ENCODE assay signal across 22 mouse cellular contexts in the genomic region with DNA sequence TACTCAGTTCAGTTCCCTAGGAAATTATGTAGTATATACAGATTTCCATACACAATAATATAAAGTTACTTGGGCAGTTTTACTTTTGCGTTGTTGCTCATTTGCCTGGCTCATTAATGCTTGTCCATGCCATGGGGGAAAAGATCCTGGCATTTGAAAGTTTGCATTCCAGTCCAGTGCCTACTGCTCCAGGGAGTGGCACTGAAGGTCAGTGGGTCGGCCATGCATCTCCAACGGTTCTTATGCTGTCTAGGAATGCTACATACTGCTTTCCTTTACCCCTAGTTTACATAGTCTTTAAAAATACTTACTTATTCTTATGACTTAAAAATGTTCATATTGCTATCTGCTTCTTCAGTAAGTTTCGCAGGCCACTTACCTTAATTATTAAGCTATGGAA.
DNase-seq lines count a peak whose midpoint lies in the region; ATAC-seq and TF ChIP-seq lines count a peak whose summit lies in the region.
"Had no signal": no experiment of that assay in that cellular context is flagged by ENCODE, and none has a peak within 500 bp of the region (broad histone marks: within the 10 kb centered on the region; RNA-seq: fewer than 3 reads in every experiment).

No protein-coding gene starts in this region.

- H3K4me1 ChIP-seq in kidney, embryonic 15.5 days = 0 out of 2 replicates have a peak, but pooled peaks cover 9% of the 10 kb centered on the region
- peaks cover 4% of the 10 kb centered on the region; the same call in 1 of the 2 replicates for H3K4me1 ChIP-seq in midbrain, embryonic 11.5 days (ENCODE audit: control insufficient read depth, insufficient read depth, low read length)
- H3K4me1 ChIP-seq in midbrain, postnatal 0 days (ENCODE audit: insufficient read depth, low read length) = no peaks in the 10 kb centered on the region
- H3K4me1 ChIP-seq: embryonic facial prominence, embryonic 15.5 days had no signal

- peak; percentile 65 for ATAC-seq in kidney, embryonic 15.5 days (replicated peaks; ENCODE audit: low FRiP score)
- no peak for ATAC-seq in midbrain, embryonic 11.5 days (ENCODE audit: low FRiP score)
- ATAC-seq in midbrain, postnatal 0 days (ENCODE audit: low FRiP score) = no peak
- ATAC-seq: forebrain, embryonic 14.5 days had no signal

- H3K9ac ChIP-seq in kidney, embryonic 15.5 days = no peak overlapping the region
- H3K9ac ChIP-seq in midbrain, embryonic 11.5 days (ENCODE audit: low read length) = no peak overlapping the region
- H3K9ac ChIP-seq in midbrain, postnatal 0 days (replicated peaks; ENCODE audit: low read length, poor library complexity, severe bottlenecking) = no peak overlapping the region
- H3K9ac ChIP-seq: embryonic facial prominence, embryonic 13.5 days; embryonic facial prominence, embryonic 15.5 days; forebrain, embryonic 12.5 days had no signal

- 64% methylated on average over 4 of the region's 4 CpGs for WGBS in kidney, embryonic 15.5 days
- WGBS in midbrain, embryonic 11.5 days = 81% methylated on average over 4 of the region's 4 CpGs
- 84% methylated on average over 4 of the region's 4 CpGs for WGBS in midbrain, postnatal 0 days

- H3K4me3 ChIP-seq in kidney, embryonic 15.5 days (replicated peaks) = no peak overlapping the region
- no peak overlapping the region for H3K4me3 ChIP-seq in midbrain, embryonic 11.5 days (ENCODE audit: low read depth, low read length)
- H3K4me3 ChIP-seq in midbrain, postnatal 0 days (ENCODE audit: low read depth, low read length) = no peak overlapping the region
- H3K4me3 ChIP-seq: embryonic facial prominence, embryonic 13.5 days; embryonic facial prominence, embryonic 15.5 days; erythroblast, embryonic 14.5 days; forebrain, embryonic 10.5 days; forebrain, embryonic 12.5 days had no signal

- no peaks in the 10 kb centered on the region for H3K36me3 ChIP-seq in kidney, embryonic 15.5 days
- no peaks in the 10 kb centered on the region for H3K36me3 ChIP-seq in midbrain, embryonic 11.5 days (ENCODE audit: control insufficient read depth, insufficient read depth, low read length)
- no peaks in the 10 kb centered on the region for H3K36me3 ChIP-seq in midbrain, postnatal 0 days (ENCODE audit: insufficient read depth, low read length)
- H3K36me3 ChIP-seq: embryonic facial prominence, embryonic 13.5 days; embryonic facial prominence, embryonic 15.5 days; forebrain, embryonic 10.5 days; forebrain, embryonic 12.5 days had no signal

- no peak overlapping the region for H3K27ac ChIP-seq in kidney, embryonic 15.5 days
- no peak overlapping the region for H3K27ac ChIP-seq in midbrain, embryonic 11.5 days (ENCODE audit: low read depth, low read length)
- no peak overlapping the region for H3K27ac ChIP-seq in midbrain, postnatal 0 days (ENCODE audit: low read depth, low read length)
- H3K27ac ChIP-seq: embryonic facial prominence, embryonic 13.5 days; embryonic facial prominence, embryonic 15.5 days; forebrain, embryonic 10.5 days; forebrain, embryonic 12.5 days had no signal

- no peaks in the 10 kb centered on the region for H3K9me3 ChIP-seq in kidney, embryonic 15.5 days (replicated peaks)
- H3K9me3 ChIP-seq in midbrain, embryonic 11.5 days (ENCODE audit: control insufficient read depth, low read length) = no peaks in the 10 kb centered on the region
- H3K9me3 ChIP-seq in midbrain, postnatal 0 days (ENCODE audit: low read length) = no peaks in the 10 kb centered on the region
- H3K9me3 ChIP-seq: embryonic facial prominence, embryonic 13.5 days; embryonic facial prominence, embryonic 15.5 days; forebrain, embryonic 10.5 days; forebrain, embryonic 12.5 days had no signal

- no peak for DNase-seq in kidney, postnatal 25 days
- DNase-seq in kidney, postnatal 10 days = peak; percentile 34
- no peak for DNase-seq in kidney, adult 8-10 months
- DNase-seq in midbrain, embryonic 11.5 days (ENCODE audit: low spot score, missing footprints) = peak; percentile 56
- DNase-seq in midbrain, postnatal 0 days (ENCODE audit: low spot score) = no peak
- DNase-seq: adrenal gland, adult 2 months; adrenal gland, postnatal 10 days; adrenal gland, postnatal 25 days; cerebellum, adult 11 months; cerebellum, adult 18-20 months; cerebellum, adult 8-10 months; cerebellum, adult 9-11 months; cerebellum, postnatal 14 days; cerebellum, postnatal 36 days; embryo, embryonic 11 days had no signal

- no peak for TF ChIP-seq CTCF in midbrain, postnatal 0 days (IDR thresholded peaks at IDR 0.05)

- no peak overlapping the region for H3K4me2 ChIP-seq in kidney, embryonic 15.5 days
- H3K4me2 ChIP-seq in midbrain, embryonic 11.5 days = no peak overlapping the region
- no peak overlapping the region for H3K4me2 ChIP-seq in midbrain, postnatal 0 days (ENCODE audit: low read depth, low read length, poor library complexity, severe bottlenecking)
- H3K4me2 ChIP-seq: embryonic facial prominence, embryonic 13.5 days; embryonic facial prominence, embryonic 15.5 days; forebrain, embryonic 12.5 days had no signal

- no peaks in the 10 kb centered on the region for H3K27me3 ChIP-seq in kidney, embryonic 15.5 days
- H3K27me3 ChIP-seq in midbrain, embryonic 11.5 days (ENCODE audit: control insufficient read depth, insufficient read depth, low read length) = no peaks in the 10 kb centered on the region; the same call in 1 of the 2 replicates
- H3K27me3 ChIP-seq in midbrain, postnatal 0 days (ENCODE audit: insufficient read depth, low read length) = no peaks in the 10 kb centered on the region
- H3K27me3 ChIP-seq: embryonic facial prominence, embryonic 13.5 days; embryonic facial prominence, embryonic 15.5 days; forebrain, embryonic 12.5 days had no signal

Comparison
In these comparisons a context has a peak if more than half of its experiments do, and no peak if none do; other contexts are left out.
1. DNase-seq: peak in kidney, postnatal 10 days (single experiment) and midbrain, embryonic 11.5 days (single experiment); none in kidney, postnatal 25 days (0 of 2), kidney, adult 8-10 months (0 of 2) and midbrain, postnatal 0 days (single experiment).